Mouse (Mus musculus): ENCODE measurements around the gene Dkc1.

Dkc1 gene

GRCm38 (mm10) chrX:75143124-75143555, 47.5 kb downstream of the Dkc1 start:
- DNase-seq (ENCODE audit: low spot score in 2 of 2): peak; percentile 19 to 67

GRCm38 (mm10) chrX:75148414-75148813, 52.8 kb downstream of the Dkc1 start:
- no peak for DNase-seq (ENCODE audit: low spot score in 2 of 2)

DNA sequence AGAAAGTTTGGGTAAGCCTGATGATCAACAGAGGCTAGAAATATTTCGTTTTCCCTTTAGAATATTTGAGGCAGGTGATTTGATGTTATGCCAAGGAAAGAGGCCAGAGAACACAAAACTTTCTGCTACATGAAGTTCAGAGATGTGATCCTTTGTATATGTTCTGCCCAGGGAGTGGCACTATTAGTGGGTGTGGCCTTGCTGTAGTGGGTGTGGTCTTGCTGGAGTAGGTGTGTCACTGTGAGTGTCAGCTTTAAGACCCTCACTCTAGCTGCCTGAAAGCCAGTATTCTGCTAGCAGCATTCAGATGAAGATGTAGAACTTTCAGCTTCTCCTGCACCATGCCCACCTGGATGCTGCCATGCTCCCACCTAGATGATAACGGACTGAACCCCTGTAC, 54.6 kb downstream of the Dkc1 start:
- no peak for DNase-seq (ENCODE audit: low spot score in 2 of 2)

- DNase-seq (ENCODE audit: low spot score in 2 of 2): no peak
These were observed 56.6 kb downstream of the Dkc1 start for GRCm38 (mm10) chrX:75152249-75152648.

GRCm38 (mm10) chrX:75155576-75156243, 60.1 kb downstream of the Dkc1 start:
- peak; percentile 21 to 66 for DNase-seq (ENCODE audit: low spot score in 2 of 2)

All from spleen, postnatal 4 days (tissue).